Mouse (Mus musculus) liver, embryonic 14.5 days (tissue): ENCODE measurements around the gene Rita1. TPM values are rescaled to one million over a fixed set of nuclear protein-coding genes. Genes with fewer than 3 reads are reported as not detected.

Experiments used
- ATAC-seq: fragments of 200-750 bp; cut with Nextera tagmentation; 2 replicates; pipeline ENCODE4 v1.8.0; 2017; ENCODE audit warnings: moderate number of reproducible peaks, mild to moderate bottlenecking, moderate library complexity; ENCODE audit not compliant: insufficient read depth
- DNase-seq, 3 experiments: peaks; one replicate each; pipeline ENCODE4 v3.0.0-alpha.2; 2012 to 2013; ENCODE audit warnings: low read depth in 3 of 3, low spot score in 3 of 3
- H3K27ac ChIP-seq: fragments of 300-500 bp; sonication (generic); 2 replicates; pipeline ENCODE4 v1.5.1; 2014; ENCODE audit warnings: moderate library complexity, mild to moderate bottlenecking, control low read depth, inconsistent platforms
- H3K27me3 ChIP-seq: fragments of 300-500 bp; sonication (generic); 2 replicates; pipeline ENCODE4 v1.6.1; 2014; ENCODE audit warnings: mild to moderate bottlenecking, low read length, moderate library complexity; ENCODE audit not compliant: control insufficient read depth, insufficient read depth
- H3K36me3 ChIP-seq: fragments of 300-500 bp; sonication (generic); replicated peaks from 2 replicates; pipeline ENCODE4 v1.6.1; 2014; ENCODE audit warnings: low read depth; ENCODE audit not compliant: control insufficient read depth, insufficient read depth
- H3K4me1 ChIP-seq, 2 experiments: fragments of 200-500 bp in 1 of 2; fragments of 300-500 bp in 1 of 2; sonication (generic) in 1 of 2; replicated peaks; 2 replicates each; pipeline ENCODE4 v1.6.1; 2012 to 2014; ENCODE audit warnings: antibody characterized with exemption in 1 of 2, inconsistent platforms in 1 of 2, low read length in 1 of 2; ENCODE audit not compliant: control insufficient read depth in 2 of 2, insufficient read depth in 2 of 2
- H3K4me2 ChIP-seq: fragments of 300-500 bp; sonication (generic); 2 replicates; pipeline ENCODE4 v1.6.1; 2014; ENCODE audit warnings: low read depth, mild to moderate bottlenecking, control low read depth, moderate library complexity
- H3K4me3 ChIP-seq, 2 experiments: fragments of 200-500 bp in 1 of 2; fragments of 300-500 bp in 1 of 2; sonication (generic) in 1 of 2; 2 replicates each; pipeline ENCODE4 v1.5.1; 2012 to 2014; ENCODE audit warnings: low read depth in 2 of 2, low read length in 2 of 2, mild to moderate bottlenecking in 2 of 2, control low read depth in 1 of 2, inconsistent platforms in 1 of 2, moderate library complexity in 1 of 2; ENCODE audit not compliant: insufficient read depth in 1 of 2
- H3K9ac ChIP-seq: fragments of 300-500 bp; sonication (generic); replicated peaks from 2 replicates; pipeline ENCODE4 v1.6.1; 2014; ENCODE audit warnings: mild to moderate bottlenecking, control low read depth, moderate library complexity
- H3K9me3 ChIP-seq: fragments of 300-500 bp; sonication (generic); 2 replicates; pipeline ENCODE4 v1.6.1; 2016; ENCODE audit warnings: low read length, mixed read lengths; ENCODE audit not compliant: control insufficient read depth
- CTCF ChIP-seq: IDR thresholded peaks from 2 replicates; pipeline ENCODE4 v1.5.1; 2016; ENCODE audit warnings: antibody characterized with exemption, low read depth, control low read depth
- EP300 ChIP-seq: IDR thresholded peaks from 2 replicates; pipeline ENCODE4 v1.6.1; 2016; ENCODE audit warnings: antibody characterized with exemption, low read depth
- WGBS: fragments of 180-500 bp; shearing (Covaris S2); extraction: QIAGEN DNeasy Blood & Tissue Kit; methylation state at CpG from one replicate; pipeline ENCODE4 v1.1.7; 2014; ENCODE audit not compliant: insufficient replicate concordance; 5-methylcytosine and 5-hydroxymethylcytosine counted together
- polyA plus RNA-seq, 2 experiments: library from polyadenylated mRNA; depleted of rRNA in 1 of 2; stranded (reverse) in 1 of 2; unstranded in 1 of 2; fragments of >200 nt; fragmentation: Nextera tagmentation in 1 of 2; extraction: Ambion mirVana in 1 of 2; gene quantifications; 2 replicates each; pipeline versions ENCODE4 v1.2.1 to v1.2.3; 2012 to 2014

Gene Rita1
- polyA plus RNA-seq, 2 experiments = 2.1 to 5.2 TPM

GRCm38 (mm10) chr5:120579898-120580626 is 32.3 kb downstream of the Rita1 start:
- H3K27ac ChIP-seq = no peak overlapping the region; the same call in 1 of the 2 replicates
- no peaks in the 10 kb centered on the region for H3K27me3 ChIP-seq
- no peak for ATAC-seq
- TF ChIP-seq CTCF = no peak
- no peak for TF ChIP-seq EP300
- WGBS = 87% methylated on average over 26 of the region's 26 CpGs
- H3K4me3 ChIP-seq = no peak overlapping the region
- H3K9me3 ChIP-seq = no peaks in the 10 kb centered on the region
- peaks cover 29 to 35% of the 10 kb centered on the region in 2 experiments for H3K4me1 ChIP-seq
- DNase-seq = no peak
- H3K4me2 ChIP-seq = no peak overlapping the region
- H3K36me3 ChIP-seq = peaks cover 43% of the 10 kb centered on the region
- no peak overlapping the region for H3K9ac ChIP-seq

DNA sequence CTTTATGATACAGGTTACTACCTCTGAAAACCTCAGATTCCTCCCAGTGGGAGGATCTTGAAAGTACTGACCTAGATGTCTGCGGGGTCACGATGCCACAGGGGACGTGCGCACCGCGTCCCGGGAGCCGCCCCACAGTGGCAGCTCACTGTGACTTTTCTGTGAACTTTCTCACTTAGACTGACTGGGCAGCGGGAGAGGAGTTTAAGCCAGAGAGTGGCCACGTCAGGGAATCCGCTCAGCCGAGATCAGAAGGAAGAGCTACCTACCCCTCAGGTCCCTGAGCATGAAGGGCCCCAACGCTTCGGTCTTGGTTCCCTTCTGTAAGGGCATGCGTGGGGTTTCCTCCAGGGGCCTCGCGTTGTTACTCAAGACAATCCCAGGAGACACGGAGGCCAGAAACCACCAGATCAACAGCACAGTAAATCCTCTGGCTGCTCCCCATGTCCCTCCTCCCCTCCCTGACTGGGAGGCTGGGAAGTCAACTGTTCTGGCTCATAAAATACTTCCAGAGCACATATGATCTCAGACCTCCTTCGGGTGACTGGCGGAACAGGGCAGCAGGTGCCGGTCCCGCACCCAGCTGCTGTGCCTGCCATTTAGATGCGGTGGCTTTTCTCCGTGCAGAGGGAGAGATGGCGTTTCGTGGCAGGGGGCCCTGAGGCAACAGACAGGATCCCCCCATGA is 33.0 kb downstream of the Rita1 start:
- H3K36me3 ChIP-seq = peaks cover 36% of the 10 kb centered on the region

GRCm38 (mm10) chr5:120578504-120579081 is 33.8 kb downstream of the Rita1 start:
- Histone ChIP-seq H3K4me3 (peak overlapping the region in 1 of 2 experiments; percentile 39; a peak in 2 of 4 replicates), H3K9ac (peak overlapping the region; percentile 69), H3K27me3 (no peaks in the 10 kb centered on the region), H3K27ac (peak overlapping the region; percentile 98), H3K36me3 (peaks cover 29% of the 10 kb centered on the region), H3K9me3 (no peaks in the 10 kb centered on the region), H3K4me2 (peak overlapping the region; percentile 78), H3K4me1 (peaks cover 29 to 34% of the 10 kb centered on the region in 2 experiments)
- TF ChIP-seq EP300 = no peak
- no peak for DNase-seq
- WGBS = 22% methylated on average over 12 of the region's 12 CpGs
- ATAC-seq = peak; percentile 41; the same call in 1 of the 2 replicates

More for the DNA sequence above, 33.0 kb downstream of the Rita1 start:
- Histone ChIP-seq H3K4me3 (no peak overlapping the region), H3K9ac (peak overlapping the region; percentile 69), H3K4me1 (peaks cover 29 to 34% of the 10 kb centered on the region in 2 experiments), H3K27ac (peak overlapping the region; percentile 98), H3K4me2 (peak overlapping the region; percentile 78), H3K27me3 (no peaks in the 10 kb centered on the region), H3K9me3 (no peaks in the 10 kb centered on the region)
- DNase-seq (no peak), ATAC-seq (no peak)
- WGBS = 55% methylated on average over 26 of the region's 26 CpGs
- TF ChIP-seq CTCF = no peak

DNA sequence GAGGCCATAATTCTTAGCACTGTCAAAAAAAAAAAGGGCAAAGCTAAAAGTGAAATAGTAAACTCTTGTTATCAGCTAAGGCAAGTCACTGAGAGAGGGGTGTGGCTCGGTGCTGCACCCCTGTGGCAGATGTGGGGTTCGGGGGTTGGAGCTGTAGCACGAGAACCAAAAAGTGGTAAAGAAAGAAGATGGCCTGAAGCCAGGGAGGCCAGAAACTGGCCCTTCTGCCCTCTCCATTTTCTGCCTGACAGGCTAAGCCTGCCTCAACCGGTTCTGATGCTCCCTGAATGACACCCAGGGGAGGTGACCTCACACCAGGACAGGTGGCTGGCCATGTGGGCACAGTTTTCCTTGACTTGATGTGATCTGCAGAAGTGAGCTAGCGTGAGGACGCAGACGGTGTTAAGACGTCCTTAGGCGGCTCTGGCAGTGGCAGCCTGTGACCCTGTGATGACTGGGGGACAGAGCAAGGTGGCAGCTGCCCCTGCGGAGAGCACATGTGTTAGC is 34.4 kb downstream of the Rita1 start:
- 21% methylated on average over 10 of the region's 10 CpGs for WGBS
- Histone ChIP-seq H3K27me3 (no peaks in the 10 kb centered on the region), H3K4me2 (peak overlapping the region; percentile 78), H3K36me3 (peaks cover 23% of the 10 kb centered on the region), H3K4me1 (peaks cover 29 to 34% of the 10 kb centered on the region in 2 experiments), H3K9me3 (no peaks in the 10 kb centered on the region), H3K9ac (peak overlapping the region; percentile 69), H3K4me3 (peak overlapping the region in 1 of 2 experiments; percentile 39; a peak in 3 of 4 replicates), H3K27ac (peak overlapping the region; percentile 98)
- peak; percentile 49; the same call in 1 of the 2 replicates for TF ChIP-seq EP300
- TF ChIP-seq CTCF = peak; percentile 81
- peak; percentile 78 for ATAC-seq
- DNase-seq = peak in 2 of 3 experiments; percentile 70 to 71
